ENCODE assay signal across 10 mouse cellular contexts in genomic region chr2:73280356-73281047, GRCm38 (mm10). TPM values are rescaled to one million over a fixed set of nuclear protein-coding genes. Genes with fewer than 3 reads are reported as not detected.
DNase-seq lines count a peak whose midpoint lies in the region; ATAC-seq and TF ChIP-seq lines count a peak whose summit lies in the region.
"Had no signal": no experiment of that assay in that cellular context is flagged by ENCODE, and none has a peak within 500 bp of the region (broad histone marks: within the 10 kb centered on the region; RNA-seq: fewer than 3 reads in every experiment).

No protein-coding gene starts in this region.

- no peak for TF ChIP-seq CTCF in E14TG2a.4 (conservative IDR thresholded peaks at IDR 0.05; ENCODE audit: low read length)
- no peak for TF ChIP-seq CTCF in liver, postnatal 0 days (IDR thresholded peaks at IDR 0.05; ENCODE audit: low read depth)

- H3K9ac ChIP-seq in heart, embryonic 15.5 days: no peak overlapping the region
- no peak overlapping the region for H3K9ac ChIP-seq in liver, postnatal 0 days (replicated peaks)

- H3K27me3 ChIP-seq in E14TG2a.4 (ENCODE audit: insufficient read depth, low read length): peaks cover 58% of the 10 kb centered on the region
- H3K27me3 ChIP-seq in heart, embryonic 15.5 days: peaks cover 62% of the 10 kb centered on the region
- H3K27me3 ChIP-seq in liver, postnatal 0 days (ENCODE audit: insufficient read depth, low read length): peaks cover 68% of the 10 kb centered on the region

- ATAC-seq in heart, embryonic 15.5 days (replicated peaks; ENCODE audit: insufficient number of reproducible peaks, insufficient read depth, low FRiP score, low read depth): no peak
- no peak for ATAC-seq in liver, postnatal 0 days
- no peak for ATAC-seq in frontal cortex, adult (ENCODE audit: low TSS enrichment)

- DNase-seq in cerebellum, postnatal 10 days: peak; percentile 21 to 40
- DNase-seq in cerebellum, postnatal 4 days (ENCODE audit: low spot score in 2 of 2): no peak
- DNase-seq in liver, postnatal 0 days: peak; percentile 27
- DNase-seq in adrenal gland, postnatal 25 days: no peak
- no peak for DNase-seq in gastrocnemius, postnatal 14 days
- DNase-seq: right cerebral cortex, postnatal 4 days had no signal

- no peaks in the 10 kb centered on the region for H3K9me3 ChIP-seq in E14TG2a.4 (ENCODE audit: low read length)
- H3K9me3 ChIP-seq in heart, embryonic 15.5 days (replicated peaks): no peaks in the 10 kb centered on the region
- H3K9me3 ChIP-seq in liver, postnatal 0 days (ENCODE audit: low read length): no peaks in the 10 kb centered on the region

- no peak for TF ChIP-seq EP300 in liver, postnatal 0 days (IDR thresholded peaks at IDR 0.05; ENCODE audit: low read depth)

- H3K27ac ChIP-seq in heart, embryonic 15.5 days: no peak overlapping the region
- H3K27ac ChIP-seq in liver, postnatal 0 days (ENCODE audit: low read depth): no peak overlapping the region

- H3K4me1 ChIP-seq in E14TG2a.4 (replicated peaks; ENCODE audit: low read depth, low read length): peaks cover 53% of the 10 kb centered on the region
- H3K4me1 ChIP-seq in heart, embryonic 15.5 days (replicated peaks): peaks cover 35% of the 10 kb centered on the region
- H3K4me1 ChIP-seq in liver, postnatal 0 days (ENCODE audit: insufficient read depth): peaks cover 18% of the 10 kb centered on the region

- no peaks in the 10 kb centered on the region for H3K36me3 ChIP-seq in E14TG2a.4 (ENCODE audit: insufficient read depth, low read length)
- H3K36me3 ChIP-seq in heart, embryonic 15.5 days: no peaks in the 10 kb centered on the region
- H3K36me3 ChIP-seq in liver, postnatal 0 days (replicated peaks; ENCODE audit: insufficient read depth, low read length): peaks cover 4% of the 10 kb centered on the region; the same call in 1 of the 2 replicates

- H3K4me2 ChIP-seq in heart, embryonic 15.5 days: peak overlapping the region; percentile 47
- peak overlapping the region; percentile 49 for H3K4me2 ChIP-seq in liver, postnatal 0 days (ENCODE audit: low read depth, low read length)

- intact Hi-C loops in gastrocnemius, postnatal 14 days (cut with DNase I; ENCODE audit: low total_unique reads): no loop called here

- WGBS in heart, embryonic 15.5 days: 5% methylated on average over 33 of the region's 33 CpGs
- WGBS in liver, postnatal 0 days (ENCODE audit: insufficient replicate concordance): 3% methylated on average over 33 of the region's 33 CpGs

- peak overlapping the region; percentile 66 for H3K4me3 ChIP-seq in E14TG2a.4 (replicated peaks; ENCODE audit: low read length)
- peak overlapping the region; percentile 28 for H3K4me3 ChIP-seq in heart, embryonic 15.5 days
- peak overlapping the region; percentile 19 for H3K4me3 ChIP-seq in liver, postnatal 0 days (ENCODE audit: low read depth, low read length)

RNA-seq across cellular contexts. Expression of gene Sp9, which starts 8.8 kb away (rescaled TPM):
- not detected in 2 replicates for polyA plus RNA-seq in heart, embryonic 15.5 days (2015; fragmentation: Nextera tagmentation; extraction: Ambion mirVana)
- polyA plus RNA-seq in liver, postnatal 0 days (2015; fragmentation: Nextera tagmentation; extraction: Ambion mirVana): not detected in 2 replicates
- total RNA-seq in adrenal gland, postnatal 25 days (2021): not detected in 2 replicates
- not detected for total RNA-seq in gastrocnemius, postnatal 14 days (2021)
- total RNA-seq: heart, postnatal 36 days had no signal

RNA-seq across cellular contexts. Expression of gene Scrn3, which starts 31.9 kb away (rescaled TPM):
- polyA plus RNA-seq in heart, embryonic 15.5 days (2015; fragmentation: Nextera tagmentation; extraction: Ambion mirVana): 13.2 and 13.4 TPM in 2 replicates
- 20.5 and 21.9 TPM in 2 replicates for polyA plus RNA-seq in liver, postnatal 0 days (2015; fragmentation: Nextera tagmentation; extraction: Ambion mirVana)
- total RNA-seq in adrenal gland, postnatal 25 days (2021): 24.1 and 29.1 TPM in 2 replicates
- 10 to 100 TPM; 26.8 to 28.6 TPM for total RNA-seq in gastrocnemius, postnatal 14 days (2021)

RNA-seq across cellular contexts. Expression of gene Cir1, which starts 32.0 kb away (rescaled TPM):
- polyA plus RNA-seq in heart, embryonic 15.5 days (2015; fragmentation: Nextera tagmentation; extraction: Ambion mirVana): 15.0 and 16.7 TPM in 2 replicates
- polyA plus RNA-seq in liver, postnatal 0 days (2015; fragmentation: Nextera tagmentation; extraction: Ambion mirVana): 18.4 and 21.4 TPM in 2 replicates
- total RNA-seq in adrenal gland, postnatal 25 days (2021): 22.7 and 27.6 TPM in 2 replicates
- total RNA-seq in gastrocnemius, postnatal 14 days (2021): 10 to 100 TPM; 12.4 to 13.8 TPM

Comparison
In these comparisons a context has a peak if more than half of its experiments do, and no peak if none do; other contexts are left out.
1. DNase-seq: peak in cerebellum, postnatal 10 days (2 of 2) and liver, postnatal 0 days (single experiment); none in cerebellum, postnatal 4 days (0 of 2), adrenal gland, postnatal 25 days (single experiment) and gastrocnemius, postnatal 14 days (single experiment).
2. Peak in every context shown above with its lines, with median percentiles within 50 percentile points of each other: H3K4me3 ChIP-seq.